Mouse (Mus musculus): ENCODE data around the gene Rps18. TPM values are rescaled to one million over a fixed set of nuclear protein-coding genes. Genes with fewer than 3 reads are reported as not detected.

Rps18 gene
- polyA plus RNA-seq (2014; fragmentation: Illumina TruSeq; extraction: RNeasy Lipid Tissue Mini Kit (QIAGEN cat#74804)), result 24.9 TPM

GRCm38 (mm10) chr17:33955555-33956214 is at the start of gene Rps18, which contains the start of gene Vps52:
TSS of gene Rps18 (minus strand) at chr17:33956001.
TSS of gene Vps52 (plus strand) at chr17:33955812.

DNA sequence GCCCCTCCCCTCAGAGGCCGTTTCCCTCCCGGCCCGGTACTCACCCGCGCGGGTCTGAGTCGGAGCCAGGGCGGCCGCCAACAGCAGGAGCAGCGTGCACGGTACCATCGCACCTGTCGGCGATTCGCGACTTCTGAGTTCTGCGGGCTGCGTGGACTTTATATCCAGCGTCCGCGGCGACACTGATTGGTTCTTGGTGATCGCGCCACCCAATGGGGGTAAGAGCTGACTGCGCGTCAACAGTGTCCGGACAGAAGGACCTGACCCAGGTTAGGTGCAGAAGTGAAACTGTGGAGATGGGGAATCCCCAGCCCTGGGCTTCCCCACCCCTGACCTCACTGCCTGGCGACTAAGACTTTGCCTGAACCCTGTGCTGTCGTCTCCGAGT is 44.3 kb upstream of the Rps18 start, which contains the start of gene H2-K1:
Gene H2-K1 (minus strand): TSS at position 198 of the 388 bp plus-strand sequence.

DNA sequence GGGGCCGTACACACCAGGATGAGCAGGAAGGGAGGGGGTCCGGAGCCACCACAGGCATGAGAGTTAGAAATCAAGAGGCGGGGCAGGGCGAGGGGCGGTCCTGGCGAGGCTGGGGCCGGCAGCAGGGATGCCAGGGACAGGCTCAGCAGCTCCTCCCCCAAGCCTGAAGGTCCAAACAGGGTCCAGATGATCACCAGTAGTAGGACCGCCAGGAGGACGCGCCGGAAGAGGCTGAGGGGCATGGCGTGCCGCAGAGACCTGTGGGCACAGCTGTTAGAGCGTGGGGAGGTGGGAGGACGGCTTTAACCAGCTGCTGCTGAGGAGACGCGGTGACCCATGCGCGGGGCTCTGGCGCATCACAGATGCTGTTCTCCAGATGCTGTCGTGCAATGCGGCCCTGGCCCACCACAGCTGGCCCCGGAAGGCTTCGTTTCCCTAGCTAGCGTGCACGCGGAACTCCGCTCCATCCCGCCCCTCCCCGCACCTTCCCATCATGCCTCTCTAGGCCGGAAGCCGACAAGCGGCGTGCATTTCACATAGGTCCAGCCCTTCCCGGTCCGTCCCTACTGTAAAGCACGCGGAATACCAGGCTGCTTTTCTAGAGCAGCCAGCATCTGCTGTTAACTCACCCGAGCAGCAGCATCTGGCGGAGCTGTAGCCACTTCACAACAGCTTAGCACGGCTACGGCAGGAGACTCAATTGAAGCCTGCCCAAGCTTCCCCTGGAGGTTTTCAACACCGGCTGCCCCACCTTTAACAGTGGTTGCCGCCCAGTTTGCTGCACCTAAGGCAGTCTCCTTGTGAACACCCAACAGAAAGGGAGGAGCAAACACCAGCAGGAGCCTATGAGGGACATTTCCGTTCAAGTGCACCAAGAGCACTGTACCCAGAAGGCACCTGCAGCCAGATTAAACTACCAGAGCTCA is 4.5 kb downstream of the Rps18 start, which contains the start of gene B3galt4:
Gene B3galt4 (minus strand): TSS at position 468 of the 926 bp plus-strand sequence.

DNA sequence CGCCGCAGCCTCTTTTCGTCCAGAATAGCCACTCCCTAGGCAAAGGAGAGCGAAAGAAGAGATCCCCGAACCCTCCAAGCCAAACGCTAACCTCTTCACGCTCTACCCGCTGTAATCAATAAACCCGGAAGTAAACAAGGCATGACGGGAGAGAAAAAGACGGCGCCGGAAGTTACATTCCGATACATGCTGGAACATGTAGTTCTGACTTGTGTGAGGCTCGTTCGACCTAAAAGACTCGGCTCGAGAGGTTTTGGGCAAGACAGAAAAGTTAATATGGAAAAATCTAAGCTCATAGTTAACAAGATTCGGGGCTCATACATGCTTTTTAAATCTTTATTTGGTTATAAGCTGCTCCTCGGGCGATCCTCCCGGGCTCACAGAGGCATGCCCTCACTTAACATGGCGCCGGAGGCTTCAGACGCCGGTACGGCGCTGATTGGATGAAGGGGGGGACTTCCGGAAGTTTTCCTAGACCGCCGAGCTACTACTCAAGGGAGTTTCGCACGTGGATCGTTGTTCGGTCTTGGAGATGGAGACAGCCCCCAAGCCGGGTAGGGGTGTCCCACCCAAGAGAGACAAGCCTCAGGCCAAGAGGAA is 15.5 kb downstream of the Rps18 start, which contains the start of the genes Pfdn6 and Wdr46:
Gene Pfdn6 (minus strand): TSS at position 138 of the 600 bp plus-strand sequence.
Gene Wdr46 (plus strand): TSS at position 455 of the 600 bp plus-strand sequence.

DNA sequence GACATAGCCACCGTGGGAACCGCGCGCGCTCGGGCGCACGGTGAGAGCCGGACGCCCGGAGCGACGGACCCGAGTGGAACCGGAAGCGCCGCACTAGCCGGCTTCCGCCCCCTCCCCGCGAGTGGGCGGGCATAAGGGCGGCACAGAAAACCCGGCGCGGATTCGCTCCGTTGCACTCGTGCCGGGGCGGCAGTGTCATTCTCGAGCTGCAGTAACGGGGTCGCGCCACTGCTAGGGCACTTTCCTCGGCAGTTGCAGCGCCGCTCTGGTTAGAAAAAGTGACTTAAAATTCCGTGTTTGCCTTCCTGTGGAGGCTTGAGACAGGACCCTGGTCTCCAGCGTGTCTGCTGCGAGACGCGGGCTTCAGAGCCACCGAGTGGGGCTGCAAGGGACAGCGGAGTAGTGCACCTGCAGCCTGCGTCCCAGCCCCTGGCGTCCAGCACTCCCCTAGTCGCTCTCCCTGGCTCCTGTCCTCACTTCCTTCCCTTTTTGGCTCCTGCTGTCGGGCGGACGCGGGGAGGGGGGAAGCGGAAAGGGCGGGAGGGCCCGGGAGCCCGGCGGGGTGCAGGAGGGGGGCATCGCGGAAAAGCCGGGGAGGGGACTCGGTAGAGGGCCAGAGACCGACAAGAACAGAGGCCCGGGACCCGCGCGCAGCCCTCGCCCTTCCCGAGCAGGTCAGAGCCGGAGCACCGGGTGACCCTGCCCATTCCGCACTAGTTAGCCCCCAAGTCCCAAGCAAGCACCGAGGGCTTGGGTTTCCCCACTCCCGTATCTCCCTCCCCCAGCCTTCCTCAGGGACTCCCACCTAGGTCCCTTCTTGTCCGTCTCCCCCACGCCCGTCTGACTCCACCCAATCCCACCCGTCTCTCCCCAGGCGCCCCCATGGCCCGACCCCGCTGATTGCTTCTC is 26.2 kb downstream of the Rps18 start, which contains the start of gene Rgl2:
Gene Rgl2 (plus strand): TSS at position 173 of the 909 bp plus-strand sequence.

DNA sequence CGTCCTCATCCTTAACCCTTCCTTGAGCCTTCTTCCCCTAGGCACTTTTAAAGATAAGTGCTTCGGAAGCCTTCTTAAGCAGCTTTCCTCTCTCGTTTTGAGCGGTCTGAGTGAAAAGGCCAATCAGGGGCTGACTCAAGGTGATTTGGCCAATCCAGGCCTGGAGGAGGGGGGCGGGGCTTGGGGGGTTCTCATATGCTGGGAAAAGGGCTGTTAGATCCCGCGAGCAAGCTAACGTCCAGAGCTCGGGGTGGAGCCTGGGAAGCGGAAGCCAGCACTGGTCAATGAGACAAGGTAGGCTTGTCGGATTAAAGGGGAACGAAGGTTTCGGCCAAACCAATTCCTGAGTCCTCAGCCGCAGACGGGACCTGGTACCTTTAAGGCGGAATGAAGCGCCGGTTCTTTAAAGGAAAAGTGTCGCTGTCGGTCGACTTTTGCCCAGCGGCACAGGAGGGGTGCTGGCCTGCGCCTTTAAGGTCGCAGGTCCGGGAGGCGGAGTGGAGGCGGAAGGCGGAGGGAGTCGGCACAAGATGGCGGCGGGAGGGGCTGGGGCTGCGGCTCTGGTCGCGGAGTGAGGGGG is 40.0 kb downstream of the Rps18 start, which contains the start of the genes Tapbp and Zbtb22:
Gene Tapbp (plus strand): TSS at position 229 of the 580 bp plus-strand sequence.
Gene Zbtb22 (plus strand): TSS at position 234 of the 580 bp plus-strand sequence.

GRCm38 (mm10) chr17:33909077-33909868 is 46.5 kb downstream of the Rps18 start, which contains the start of gene Daxx:
TSS of gene Daxx (plus strand) at chr17:33909414.

DNA sequence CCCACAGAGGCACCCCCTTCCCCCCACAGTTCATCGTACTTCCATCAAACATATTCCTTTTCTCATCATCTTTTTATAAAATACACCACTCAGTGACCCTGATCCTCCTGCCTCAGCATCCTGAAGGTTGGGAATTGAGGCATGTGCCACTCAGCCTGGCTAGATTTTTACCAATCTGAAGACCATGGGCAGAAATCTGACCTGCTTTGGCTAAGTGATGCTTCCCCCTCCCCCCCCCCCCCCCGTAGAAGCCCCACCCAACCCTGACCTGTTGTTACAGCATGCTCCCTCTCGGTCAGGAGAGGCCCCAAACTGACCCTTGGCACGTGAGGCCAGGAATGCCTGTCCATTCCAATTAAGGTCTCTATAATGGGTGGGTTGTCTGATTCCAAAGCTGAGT is 51.0 kb downstream of the Rps18 start, which contains the start of gene Platr17:
Gene Platr17 (plus strand): TSS at position 301 of the 400 bp plus-strand sequence.

Other genes starting within 250 kb of the Rps18 start
- gene March2, start 237.3 kb downstream of the Rps18 start, polyA plus RNA-seq (2014; fragmentation: Illumina TruSeq; extraction: RNeasy Lipid Tissue Mini Kit (QIAGEN cat#74804)), result 16.3 TPM
- gene Rab11b, start 195.5 kb downstream of the Rps18 start, polyA plus RNA-seq (2014; fragmentation: Illumina TruSeq; extraction: RNeasy Lipid Tissue Mini Kit (QIAGEN cat#74804)), result 36.7 TPM
- gene Angptl4, start 174.2 kb downstream of the Rps18 start, polyA plus RNA-seq (2014; fragmentation: Illumina TruSeq; extraction: RNeasy Lipid Tissue Mini Kit (QIAGEN cat#74804)), result 5.5 TPM
- 5.6 TPM for gene Kank3, start 145.5 kb downstream of the Rps18 start, polyA plus RNA-seq (2014; fragmentation: Illumina TruSeq; extraction: RNeasy Lipid Tissue Mini Kit (QIAGEN cat#74804))
- 90.3 TPM for gene Rps28, start 131.4 kb downstream of the Rps18 start, polyA plus RNA-seq (2014; fragmentation: Illumina TruSeq; extraction: RNeasy Lipid Tissue Mini Kit (QIAGEN cat#74804))
- 14.1 TPM for gene Ndufa7, start 131.4 kb downstream of the Rps18 start, polyA plus RNA-seq (2014; fragmentation: Illumina TruSeq; extraction: RNeasy Lipid Tissue Mini Kit (QIAGEN cat#74804))
- gene Cd320, start 112.9 kb downstream of the Rps18 start, polyA plus RNA-seq (2014; fragmentation: Illumina TruSeq; extraction: RNeasy Lipid Tissue Mini Kit (QIAGEN cat#74804)), result 9.6 TPM
- not detected for gene Gm7029, start 82.2 kb downstream of the Rps18 start, polyA plus RNA-seq (2014; fragmentation: Illumina TruSeq; extraction: RNeasy Lipid Tissue Mini Kit (QIAGEN cat#74804))
- gene Kifc1, start 65.3 kb downstream of the Rps18 start, polyA plus RNA-seq (2014; fragmentation: Illumina TruSeq; extraction: RNeasy Lipid Tissue Mini Kit (QIAGEN cat#74804)), result 4.2 TPM
- not detected for gene Platr17, start 50.9 kb downstream of the Rps18 start, polyA plus RNA-seq (2014; fragmentation: Illumina TruSeq; extraction: RNeasy Lipid Tissue Mini Kit (QIAGEN cat#74804))
- 6.0 TPM for gene Daxx, start 46.6 kb downstream of the Rps18 start, polyA plus RNA-seq (2014; fragmentation: Illumina TruSeq; extraction: RNeasy Lipid Tissue Mini Kit (QIAGEN cat#74804))
- gene Tapbp, start 40.1 kb downstream of the Rps18 start, polyA plus RNA-seq (2014; fragmentation: Illumina TruSeq; extraction: RNeasy Lipid Tissue Mini Kit (QIAGEN cat#74804)), result 33.7 TPM
- gene Zbtb22, start 40.1 kb downstream of the Rps18 start, polyA plus RNA-seq (2014; fragmentation: Illumina TruSeq; extraction: RNeasy Lipid Tissue Mini Kit (QIAGEN cat#74804)), result 1.7 TPM
- 1.9 TPM for gene Rgl2, start 26.5 kb downstream of the Rps18 start, polyA plus RNA-seq (2014; fragmentation: Illumina TruSeq; extraction: RNeasy Lipid Tissue Mini Kit (QIAGEN cat#74804))
- gene Pfdn6, start 15.7 kb downstream of the Rps18 start, polyA plus RNA-seq (2014; fragmentation: Illumina TruSeq; extraction: RNeasy Lipid Tissue Mini Kit (QIAGEN cat#74804)), result 15.3 TPM
- 0.74 TPM for gene Wdr46, start 15.3 kb downstream of the Rps18 start, polyA plus RNA-seq (2014; fragmentation: Illumina TruSeq; extraction: RNeasy Lipid Tissue Mini Kit (QIAGEN cat#74804))
- 0.29 TPM for gene B3galt4, start 4.5 kb downstream of the Rps18 start, polyA plus RNA-seq (2014; fragmentation: Illumina TruSeq; extraction: RNeasy Lipid Tissue Mini Kit (QIAGEN cat#74804))
- gene Vps52, start 189 bp downstream of the Rps18 start, polyA plus RNA-seq (2014; fragmentation: Illumina TruSeq; extraction: RNeasy Lipid Tissue Mini Kit (QIAGEN cat#74804)), result 3.7 TPM
- 77.3 TPM for gene H2-K1, start 44.3 kb upstream of the Rps18 start, polyA plus RNA-seq (2014; fragmentation: Illumina TruSeq; extraction: RNeasy Lipid Tissue Mini Kit (QIAGEN cat#74804))
- gene Ring1, start 68.7 kb upstream of the Rps18 start, polyA plus RNA-seq (2014; fragmentation: Illumina TruSeq; extraction: RNeasy Lipid Tissue Mini Kit (QIAGEN cat#74804)), result 1.5 TPM
- not detected for gene H2-Ke6, start 72.1 kb upstream of the Rps18 start, polyA plus RNA-seq (2014; fragmentation: Illumina TruSeq; extraction: RNeasy Lipid Tissue Mini Kit (QIAGEN cat#74804))
- gene Slc39a7, start 75.7 kb upstream of the Rps18 start, polyA plus RNA-seq (2014; fragmentation: Illumina TruSeq; extraction: RNeasy Lipid Tissue Mini Kit (QIAGEN cat#74804)), result 1.2 TPM
- 1.2 TPM for gene Rxrb, start 75.8 kb upstream of the Rps18 start, polyA plus RNA-seq (2014; fragmentation: Illumina TruSeq; extraction: RNeasy Lipid Tissue Mini Kit (QIAGEN cat#74804))
- not detected for gene Col11a2, start 83.4 kb upstream of the Rps18 start, polyA plus RNA-seq (2014; fragmentation: Illumina TruSeq; extraction: RNeasy Lipid Tissue Mini Kit (QIAGEN cat#74804))
- gene H2-Oa, start 136.3 kb upstream of the Rps18 start, polyA plus RNA-seq (2014; fragmentation: Illumina TruSeq; extraction: RNeasy Lipid Tissue Mini Kit (QIAGEN cat#74804)), result not detected
- gene H2-DMa, start 163.5 kb upstream of the Rps18 start, polyA plus RNA-seq (2014; fragmentation: Illumina TruSeq; extraction: RNeasy Lipid Tissue Mini Kit (QIAGEN cat#74804)), result not detected
- 266 TPM for gene Brd2, start 166.6 kb upstream of the Rps18 start, polyA plus RNA-seq (2014; fragmentation: Illumina TruSeq; extraction: RNeasy Lipid Tissue Mini Kit (QIAGEN cat#74804))
- 1.1 TPM for gene H2-DMb2, start 187.3 kb upstream of the Rps18 start, polyA plus RNA-seq (2014; fragmentation: Illumina TruSeq; extraction: RNeasy Lipid Tissue Mini Kit (QIAGEN cat#74804))
- gene H2-DMb1, start 197.1 kb upstream of the Rps18 start, polyA plus RNA-seq (2014; fragmentation: Illumina TruSeq; extraction: RNeasy Lipid Tissue Mini Kit (QIAGEN cat#74804)), result 5.0 TPM
- gene Tap1, start 231.6 kb upstream of the Rps18 start, polyA plus RNA-seq (2014; fragmentation: Illumina TruSeq; extraction: RNeasy Lipid Tissue Mini Kit (QIAGEN cat#74804)), result 2.4 TPM
- gene Psmb9, start 231.8 kb upstream of the Rps18 start, polyA plus RNA-seq (2014; fragmentation: Illumina TruSeq; extraction: RNeasy Lipid Tissue Mini Kit (QIAGEN cat#74804)), result 2.2 TPM
- gene Psmb8, start 241.7 kb upstream of the Rps18 start, polyA plus RNA-seq (2014; fragmentation: Illumina TruSeq; extraction: RNeasy Lipid Tissue Mini Kit (QIAGEN cat#74804)), result 0.83 TPM
- not detected for gene Tap2, start 247.5 kb upstream of the Rps18 start, polyA plus RNA-seq (2014; fragmentation: Illumina TruSeq; extraction: RNeasy Lipid Tissue Mini Kit (QIAGEN cat#74804))